Mouse (Mus musculus) forelimb bud, embryonic 11.5 days (tissue): Measurements from ENCODE around the gene Kdm4b.

Experiments
- DNase-seq: peaks from one replicate; pipeline ENCODE4 v3.0.0-alpha.2; 2012; ENCODE audit warnings: low read depth, low spot score

Kdm4b gene

DNA sequence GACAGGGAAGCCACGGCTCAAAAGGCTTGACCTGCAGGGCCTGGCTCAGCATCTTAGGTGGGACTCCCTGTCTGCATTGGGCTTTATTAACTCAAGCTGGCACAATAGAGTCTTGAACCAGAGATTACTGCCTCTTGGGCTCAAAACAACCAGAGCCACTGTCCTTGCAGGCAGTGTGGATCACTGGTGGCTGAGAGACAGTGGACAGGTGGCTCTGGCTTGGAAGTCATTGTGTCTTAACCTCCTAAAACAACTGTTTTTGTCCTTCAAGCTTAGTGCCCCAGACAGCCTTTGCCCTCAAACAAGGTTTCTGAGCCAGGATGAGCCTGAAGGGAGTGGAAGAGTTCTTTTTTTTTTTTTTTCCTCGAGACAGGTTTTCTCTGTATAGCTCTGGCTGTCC is 19.5 kb downstream of the Kdm4b start:
- DNase-seq, result no peak

DNA sequence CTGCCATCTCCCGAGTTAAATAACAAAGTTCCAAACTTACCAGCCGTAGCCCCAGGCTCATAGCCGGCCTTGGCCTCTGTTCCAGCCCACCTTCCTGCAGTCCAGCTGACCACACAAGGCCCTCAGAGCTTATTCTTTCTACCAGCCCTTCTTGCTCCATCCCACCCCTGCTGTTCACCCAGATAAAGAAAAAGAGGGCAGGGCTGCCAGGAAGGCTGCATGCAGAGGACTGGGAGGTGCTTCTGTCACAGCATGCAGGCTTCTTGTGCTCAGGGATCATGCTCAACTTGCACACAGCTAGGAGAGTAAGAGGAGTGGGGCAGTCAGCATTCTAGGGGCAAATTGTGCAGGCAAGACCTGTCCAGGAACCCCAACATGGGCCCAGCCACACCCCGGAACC is 22.3 kb downstream of the Kdm4b start:
- no peak for DNase-seq

DNA sequence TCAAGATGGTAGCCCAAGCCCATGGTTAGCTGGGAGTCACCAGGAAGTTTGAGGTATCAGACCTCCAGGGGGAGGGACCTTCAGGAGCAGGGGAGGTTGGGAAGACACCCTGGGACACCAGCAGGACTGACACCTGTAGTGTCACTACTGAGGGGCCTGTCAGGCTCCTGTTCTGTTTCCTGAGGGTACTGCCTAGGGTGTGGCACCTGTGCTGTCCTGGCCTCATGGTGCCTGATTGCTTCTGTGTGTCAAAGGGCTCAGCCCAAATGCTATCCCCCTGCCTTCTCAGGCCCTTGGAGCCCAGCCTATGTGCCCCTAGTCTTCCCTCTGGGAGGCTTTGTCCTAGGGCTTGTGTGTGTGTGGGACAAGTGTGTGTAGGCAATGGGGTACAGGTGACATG is 22.7 kb downstream of the Kdm4b start:
- DNase-seq, result no peak

DNA sequence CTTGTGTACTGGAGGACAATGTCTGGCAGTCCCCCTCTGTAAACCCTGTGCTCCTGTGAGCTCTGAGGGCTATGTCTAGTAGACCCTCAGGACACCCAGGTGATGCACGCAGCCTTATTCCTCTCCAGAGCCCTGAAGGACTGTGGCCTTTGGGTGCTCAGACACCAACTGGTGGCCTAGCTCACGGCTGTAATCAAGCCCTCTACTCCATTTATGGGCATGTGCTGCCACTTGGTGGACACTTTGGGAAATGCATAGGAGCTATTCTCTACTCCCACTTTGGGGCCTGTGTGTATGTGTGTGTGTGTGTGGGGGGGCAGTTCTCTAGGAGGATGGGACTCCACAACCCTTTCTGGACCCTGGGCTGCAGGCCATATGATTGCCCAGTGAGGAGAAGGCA is 24.8 kb downstream of the Kdm4b start:
- peak; percentile 66 for DNase-seq

DNA sequence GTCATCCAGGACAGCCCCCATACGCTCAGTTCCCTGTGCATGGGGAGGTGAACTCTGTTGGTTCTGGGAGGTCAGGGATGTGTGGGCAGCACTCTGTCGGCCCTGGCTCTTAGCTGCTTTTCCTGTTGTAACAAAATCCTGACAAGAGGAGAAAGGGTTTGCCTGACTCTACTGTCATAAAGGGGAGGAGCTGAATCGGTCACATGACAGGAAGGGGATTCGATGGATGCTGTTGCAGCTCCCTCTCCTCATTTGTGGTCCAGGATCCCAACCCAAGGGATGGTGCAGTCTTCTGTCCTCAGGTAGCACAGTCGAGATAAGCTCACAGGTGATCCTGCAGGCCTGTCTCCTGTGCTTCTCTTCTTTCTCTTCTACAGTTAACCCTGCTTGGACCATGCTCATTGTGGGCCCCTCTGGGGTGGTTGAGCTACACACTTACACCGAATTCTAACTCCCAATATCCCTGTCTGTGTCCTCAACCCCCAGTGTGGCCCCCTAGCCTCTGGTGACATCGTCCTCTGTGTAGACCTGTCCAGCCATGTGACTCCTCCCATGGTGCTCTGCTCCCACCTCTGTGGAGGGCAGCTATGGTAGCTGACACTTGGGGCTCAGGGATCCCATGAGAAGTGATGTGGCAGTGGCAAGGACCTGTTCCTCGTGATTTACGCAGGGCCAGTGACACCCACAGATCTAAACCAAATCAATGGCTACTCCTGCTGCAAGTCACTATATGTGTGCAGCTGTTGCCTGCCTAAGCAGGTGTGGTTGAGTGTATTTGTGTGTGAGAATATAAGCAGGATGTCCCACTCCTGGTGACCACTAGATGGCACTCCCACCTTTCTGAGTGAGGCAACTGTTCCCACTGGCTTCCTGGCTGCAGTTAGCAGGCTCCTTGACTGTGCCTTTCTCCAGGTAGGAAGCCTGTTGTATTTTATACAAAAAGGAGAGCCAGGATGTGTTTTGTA is 31.3 kb downstream of the Kdm4b start:
- peak; percentile 85 for DNase-seq

DNA sequence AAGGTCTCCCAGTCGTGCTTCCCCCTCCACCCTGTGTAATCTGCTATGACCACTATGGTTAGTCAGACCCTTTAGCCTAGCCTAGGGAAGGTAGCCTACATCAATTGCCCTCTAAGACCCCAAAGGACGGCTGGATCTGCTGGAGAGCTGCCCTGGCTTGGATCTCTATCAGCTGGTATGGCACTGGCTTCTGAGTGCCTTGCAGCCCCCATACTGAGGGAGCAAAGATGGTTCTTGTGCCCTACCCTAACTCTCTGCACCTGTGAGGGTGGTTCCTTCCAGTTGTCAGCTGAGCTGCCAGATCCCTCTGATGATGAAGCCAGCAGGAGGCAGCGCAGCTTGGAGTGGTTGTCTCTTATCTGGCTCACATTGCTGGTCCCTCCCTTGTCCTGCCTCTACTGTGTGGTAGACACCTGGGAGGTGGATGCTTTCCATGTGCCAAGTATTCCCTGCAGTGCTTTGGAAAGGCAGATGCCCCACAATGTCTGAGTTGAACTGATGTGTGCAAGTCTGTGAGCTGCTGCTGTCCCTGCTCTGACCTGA is 33.4 kb downstream of the Kdm4b start:
- DNase-seq, result no peak

DNA sequence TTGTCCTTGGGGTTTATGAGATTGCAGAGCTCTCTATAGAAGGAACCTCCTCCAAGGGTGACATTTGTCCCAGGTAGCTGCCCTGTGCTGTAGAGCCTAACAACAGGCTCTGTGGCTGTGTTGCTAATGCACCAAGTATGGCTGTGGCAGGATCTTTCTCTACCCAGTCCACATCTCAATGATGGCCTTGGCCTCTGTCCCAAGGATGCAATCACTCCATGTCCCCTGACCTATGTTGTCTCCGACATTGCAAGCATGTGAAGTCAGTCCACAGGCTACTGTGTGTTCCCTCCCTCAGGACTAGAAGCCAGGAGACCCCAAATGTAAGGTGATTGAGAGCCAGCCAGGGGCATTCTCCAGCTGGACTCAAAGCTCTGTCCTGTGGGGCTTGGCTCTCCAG is 34.0 kb downstream of the Kdm4b start:
- DNase-seq, result no peak

DNA sequence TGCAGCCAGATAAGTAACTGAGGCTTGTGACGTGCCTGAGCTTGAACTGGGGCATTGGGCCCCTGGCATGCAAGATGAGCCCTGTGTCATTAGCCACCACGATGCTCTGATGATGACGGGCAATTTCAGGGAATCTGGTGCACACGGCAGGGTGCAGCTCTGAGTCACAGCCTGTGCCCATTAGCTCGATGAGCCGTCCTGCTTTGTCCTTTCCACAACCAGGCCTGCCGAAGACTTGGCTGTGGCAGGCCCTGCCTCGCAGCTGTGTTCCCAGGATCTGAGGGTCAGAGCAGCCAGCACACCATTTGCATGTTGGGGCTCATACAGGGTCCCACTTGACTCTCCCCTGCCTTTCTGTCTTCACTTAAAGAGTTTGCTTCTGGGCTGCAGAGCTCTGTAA is 34.6 kb downstream of the Kdm4b start:
- no peak for DNase-seq

DNA sequence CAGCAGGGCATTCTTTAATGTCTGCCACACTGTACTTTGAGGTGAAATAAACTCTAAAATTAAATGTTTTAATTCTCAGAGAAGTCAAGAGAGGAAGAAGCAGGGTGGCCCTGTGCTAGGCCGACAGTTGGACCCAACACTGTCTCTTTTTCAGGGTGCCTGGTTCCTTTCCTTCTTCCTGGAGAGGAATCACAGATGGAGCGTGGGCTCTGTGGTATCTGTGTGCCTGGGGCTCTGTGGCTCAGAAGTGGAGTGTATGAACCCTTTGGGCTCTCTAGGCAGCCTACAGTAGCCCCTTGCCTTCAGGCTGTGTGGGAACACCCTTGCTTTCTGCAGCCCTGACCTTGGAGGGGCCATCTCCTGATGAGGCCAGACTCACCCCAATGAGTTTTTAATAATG is 35.7 kb downstream of the Kdm4b start:
- DNase-seq, result no peak

DNA sequence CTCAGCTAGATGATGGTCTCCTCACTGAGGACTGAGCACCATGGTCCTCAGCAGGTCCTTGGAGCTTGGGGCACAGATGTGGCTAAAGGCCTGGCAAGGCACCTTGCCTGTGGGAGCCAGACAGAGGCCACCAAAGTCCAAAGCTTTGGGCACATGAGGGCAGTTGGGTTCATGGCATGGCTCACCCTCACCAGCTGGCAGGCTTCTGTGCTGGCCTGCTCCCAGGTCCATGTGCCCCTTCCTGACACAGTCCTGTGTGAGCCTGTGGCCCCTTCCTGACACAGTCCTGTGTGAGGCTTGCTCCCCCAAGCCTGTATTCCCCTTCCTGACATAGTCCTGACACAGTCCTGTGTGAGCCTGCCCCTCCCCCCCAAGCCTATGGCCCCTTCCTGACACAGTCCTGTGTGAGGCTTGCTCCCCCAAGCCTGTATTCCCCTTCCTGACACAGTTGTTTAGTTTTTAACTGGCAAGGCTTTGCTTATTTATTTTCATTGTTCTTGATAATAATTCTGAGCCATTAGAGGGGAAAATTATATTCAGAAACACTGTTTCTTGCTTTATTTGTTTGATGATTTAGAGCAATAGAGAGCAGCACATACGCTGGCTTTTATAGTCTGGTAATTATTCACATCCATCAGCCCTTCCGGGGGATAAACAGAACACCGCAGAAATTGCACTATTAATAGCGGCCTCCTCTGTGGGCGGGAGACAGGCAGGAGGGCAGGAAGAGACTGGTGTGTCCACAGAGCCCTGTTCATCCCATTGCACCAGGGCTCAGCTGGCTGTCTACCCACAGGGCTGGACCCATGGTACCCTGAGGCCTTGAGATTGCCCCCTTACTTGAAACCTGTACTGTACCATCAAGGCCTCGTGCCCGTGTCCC is 40.2 kb downstream of the Kdm4b start:
- DNase-seq, result no peak

DNA sequence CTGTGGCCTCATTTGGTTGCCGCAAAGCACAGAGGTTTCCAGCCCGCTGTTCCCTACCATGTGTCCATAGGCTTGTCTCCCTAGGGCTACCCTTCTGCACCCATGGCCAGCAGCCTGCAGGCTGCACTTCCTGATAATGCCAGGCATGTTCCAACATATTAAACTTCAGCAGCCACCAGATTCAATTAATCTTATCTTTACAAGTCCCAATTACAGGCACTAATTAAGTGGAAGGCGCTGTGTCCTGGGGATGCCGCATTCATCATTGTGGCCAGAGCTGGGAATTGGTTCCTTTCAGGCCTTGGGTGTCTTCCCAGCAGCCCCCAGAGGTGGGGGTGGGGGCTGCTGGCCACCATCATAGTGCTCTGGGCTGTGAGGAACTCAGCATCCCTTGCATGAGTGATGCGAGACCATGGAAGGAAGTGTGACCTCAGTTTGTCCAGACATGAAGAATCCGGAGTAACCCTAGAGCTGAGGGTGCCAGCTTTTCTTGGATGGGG is 42.5 kb downstream of the Kdm4b start:
- no peak for DNase-seq

DNA sequence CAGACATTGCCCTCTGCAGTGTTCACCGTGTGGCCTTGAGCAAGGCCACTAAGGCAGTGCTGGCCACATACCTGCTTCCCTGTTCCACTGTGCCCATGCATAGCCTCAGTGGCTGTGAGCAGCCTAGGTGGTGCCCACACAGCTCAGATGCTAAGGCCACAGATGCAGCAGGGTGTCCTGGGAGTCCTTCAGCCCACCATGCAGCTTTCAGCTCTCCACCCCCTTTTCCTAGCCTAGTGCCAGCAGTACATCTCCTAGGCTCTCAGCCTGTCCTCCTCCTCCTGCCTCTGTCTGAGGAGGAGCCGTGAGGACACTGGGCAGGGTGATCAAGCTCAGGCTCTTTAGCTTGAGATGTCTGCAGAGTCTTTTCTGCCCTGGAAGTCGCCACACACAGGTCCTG is 44.2 kb downstream of the Kdm4b start:
- no peak for DNase-seq

DNA sequence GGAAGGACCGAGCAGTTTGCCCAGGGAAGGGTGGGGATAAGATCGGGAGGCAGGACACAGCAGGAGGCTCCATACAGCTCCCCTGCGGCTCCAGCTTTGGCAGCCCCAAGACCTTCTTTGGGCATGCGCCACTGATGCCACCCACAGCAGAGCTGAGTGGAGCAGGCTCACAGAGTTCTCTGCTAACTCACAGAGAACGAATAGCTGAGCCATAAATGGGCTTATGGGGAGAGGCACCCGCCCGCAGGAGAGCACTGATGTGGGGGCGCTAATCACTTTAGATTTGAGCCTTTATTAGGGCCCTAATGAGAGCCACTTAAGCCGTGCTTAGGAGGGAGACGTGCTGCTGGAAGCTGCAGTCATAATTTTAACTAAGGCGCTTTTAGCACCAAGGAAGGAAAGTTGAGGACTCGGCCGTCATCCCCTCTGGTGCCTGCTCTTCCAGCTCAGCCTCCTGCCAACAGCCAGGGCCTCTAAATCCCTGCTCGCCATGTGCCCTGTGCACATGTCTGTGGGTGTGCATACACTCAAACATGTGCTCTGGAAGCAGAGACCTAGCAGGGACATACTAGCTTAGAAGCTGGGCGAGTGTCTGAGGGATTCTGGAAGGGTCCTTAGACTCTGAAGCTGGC is 45.3 kb downstream of the Kdm4b start:
- no peak for DNase-seq

DNA sequence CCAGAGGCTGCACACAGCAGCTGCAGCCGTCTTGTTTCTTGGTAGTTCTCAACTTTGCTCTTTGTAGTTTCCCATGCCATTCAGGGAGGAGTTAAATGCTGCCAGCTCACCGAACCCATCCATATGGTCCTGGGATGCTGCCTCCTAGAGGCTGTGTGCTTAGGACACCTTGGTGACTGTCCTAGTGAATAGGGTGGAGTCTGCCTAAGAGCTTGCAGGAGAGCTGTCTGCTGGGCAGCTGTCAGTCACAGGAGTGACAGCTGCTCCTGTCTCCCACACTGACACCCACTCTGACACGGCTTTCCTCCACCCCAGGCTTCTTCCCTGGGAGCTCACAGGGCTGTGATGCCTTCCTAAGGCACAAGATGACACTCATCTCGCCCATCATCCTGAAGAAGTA is 46.2 kb downstream of the Kdm4b start:
- DNase-seq, result no peak

DNA sequence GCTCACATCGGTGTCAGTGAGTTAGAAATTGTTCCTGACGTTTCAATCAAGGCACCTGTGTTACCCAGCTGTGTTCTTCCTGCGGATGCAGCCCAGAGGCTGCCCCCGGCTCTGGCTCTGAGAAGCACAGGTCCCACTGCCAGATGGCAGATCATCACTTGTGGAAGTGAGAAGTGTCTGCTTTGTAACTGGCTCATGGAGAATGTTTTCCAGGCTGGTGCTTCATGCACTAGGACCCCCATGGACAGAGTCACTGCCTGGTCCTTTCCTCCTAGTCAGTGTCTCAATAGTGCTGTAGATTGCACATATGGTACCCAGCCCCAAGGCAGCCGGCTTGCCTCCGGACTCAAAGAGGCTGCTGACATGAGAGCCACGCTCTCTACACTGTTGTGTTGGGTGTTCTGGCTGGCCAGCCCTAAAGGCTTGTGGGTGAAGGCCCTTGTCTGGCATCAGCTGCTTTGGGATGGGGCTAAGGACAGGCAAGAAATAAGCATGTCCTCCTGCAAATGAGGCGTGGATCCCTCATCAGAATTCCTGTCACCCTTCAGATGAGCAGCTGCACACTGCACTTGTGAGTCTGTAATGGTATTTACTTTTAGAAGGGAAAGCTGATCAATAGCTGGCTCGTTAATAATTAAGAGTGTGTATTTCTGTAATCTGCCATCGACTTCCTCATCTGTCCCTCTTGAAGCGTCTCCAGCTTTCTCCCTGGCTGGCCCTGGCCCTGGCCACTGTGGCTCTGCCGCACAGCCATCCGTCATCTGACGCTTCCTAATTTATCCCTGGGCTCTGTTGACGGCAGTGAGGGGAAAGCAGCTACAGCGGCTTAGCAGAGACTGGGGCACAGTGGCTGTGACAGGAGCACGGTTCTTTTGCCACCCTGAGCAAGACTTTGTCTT is 47.5 kb downstream of the Kdm4b start:
- no peak for DNase-seq

DNA sequence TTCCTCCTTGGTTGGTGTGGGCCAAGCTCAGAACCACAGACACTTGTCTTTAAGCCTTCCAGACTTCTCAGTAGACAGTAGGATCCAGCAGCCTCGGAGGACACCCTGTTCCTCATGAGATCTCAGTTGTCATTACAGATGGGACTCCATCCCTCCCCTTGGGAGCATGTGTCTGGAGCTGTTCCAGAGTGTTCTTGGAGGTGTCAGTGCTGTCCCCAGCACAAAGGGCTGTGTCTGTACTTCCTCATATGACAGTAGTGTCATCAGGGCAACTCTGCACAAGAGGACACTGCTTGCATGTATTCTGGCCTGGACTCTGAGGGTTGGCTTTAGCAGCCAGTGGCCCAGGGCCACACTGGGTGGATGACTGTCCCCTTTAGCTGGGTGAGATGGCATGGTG is 49.0 kb downstream of the Kdm4b start:
- no peak for DNase-seq

DNA sequence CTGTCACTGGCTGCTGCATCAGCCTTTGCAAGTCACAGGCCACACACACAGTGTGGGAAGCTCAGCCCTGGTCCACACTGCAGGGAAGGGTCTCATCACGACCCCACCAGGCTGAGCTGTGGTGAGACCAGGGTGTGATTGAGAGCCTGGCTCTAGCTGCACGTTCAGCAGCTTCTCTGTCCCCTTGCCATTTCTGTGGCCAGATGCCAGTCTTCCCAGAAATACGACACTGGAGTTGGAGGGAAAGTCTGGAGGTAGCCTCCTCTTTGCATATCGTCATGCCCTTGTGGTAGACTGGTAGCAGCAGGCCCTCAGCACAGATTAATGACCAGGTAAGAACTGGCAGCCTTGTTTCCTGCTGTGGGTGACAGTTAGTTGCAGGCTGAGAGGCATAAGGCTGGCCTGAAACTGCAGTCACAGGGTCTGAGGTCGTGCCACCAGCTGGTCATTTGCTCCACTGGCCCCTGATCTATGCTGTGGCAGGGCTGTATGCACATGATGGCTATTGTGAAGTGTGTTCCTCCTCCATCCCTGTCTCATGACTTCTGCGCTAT is 53.5 kb downstream of the Kdm4b start:
- no peak for DNase-seq

DNA sequence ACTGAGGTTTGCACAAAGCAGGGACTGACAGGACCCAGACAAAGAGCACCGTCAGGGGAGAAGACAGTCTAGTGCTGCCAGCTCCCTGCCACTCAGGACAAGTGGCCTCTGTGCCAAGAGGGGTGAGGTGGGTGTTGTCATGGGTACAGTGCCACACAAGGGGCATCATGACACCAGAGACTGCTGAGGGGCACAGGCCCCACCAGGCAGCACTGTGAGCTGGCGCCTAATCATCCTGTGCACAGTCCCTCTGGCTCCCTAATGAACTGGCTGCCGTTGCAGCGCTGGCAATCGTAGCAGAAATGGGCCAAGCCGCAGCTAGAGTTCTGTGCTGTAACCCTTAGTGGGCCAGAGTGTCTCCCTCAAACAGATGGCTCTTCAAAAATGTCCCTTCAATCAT is 54.4 kb downstream of the Kdm4b start:
- DNase-seq, result no peak

DNA sequence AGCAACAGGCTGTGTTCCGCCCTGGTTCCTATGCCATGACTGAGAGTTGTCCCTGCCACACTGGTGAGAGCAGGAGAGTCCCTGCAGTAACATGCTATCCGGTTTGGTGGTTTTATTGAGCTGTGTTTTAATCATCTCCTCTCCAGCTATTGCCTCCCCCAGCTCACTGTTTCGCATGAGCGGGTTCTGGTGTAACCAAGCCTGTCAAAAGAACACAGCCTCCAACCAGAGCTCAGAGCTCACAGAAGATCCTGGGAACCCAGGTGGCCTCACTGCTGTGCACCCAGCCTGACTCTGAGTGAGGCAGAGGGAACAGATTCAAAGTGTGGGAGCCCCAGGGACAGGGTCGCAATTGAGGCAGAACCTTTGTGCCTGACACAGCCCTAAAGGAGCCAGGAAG is 55.3 kb downstream of the Kdm4b start:
- DNase-seq, result no peak

DNA sequence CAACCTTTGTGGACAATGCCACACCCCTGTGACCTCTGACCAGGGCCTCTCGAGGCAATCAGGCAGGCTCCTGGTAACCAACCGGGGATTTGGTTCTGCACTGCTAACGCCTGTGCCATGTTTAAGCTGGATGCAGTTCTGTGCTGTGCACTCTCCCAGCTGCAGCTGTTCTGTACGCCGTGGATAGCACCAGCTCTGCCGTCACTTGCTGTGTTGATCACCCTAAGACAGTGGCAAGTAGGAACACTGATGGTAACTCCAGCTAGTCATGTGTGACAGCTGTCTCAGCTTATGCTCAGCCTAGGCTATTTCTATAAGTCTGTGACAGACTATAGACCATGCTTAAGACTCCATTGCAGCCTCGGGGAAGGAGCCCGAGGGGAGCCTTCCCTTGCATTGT is 57.1 kb downstream of the Kdm4b start:
- DNase-seq, result no peak
